Mouse (Mus musculus): ENCODE data around the gene Mmp19. TPM values are rescaled to one million over a fixed set of nuclear protein-coding genes. Genes with fewer than 3 reads are reported as not detected.
A peak's percentile ranks its signal among the peaks of the same experiment; 100 is the strongest.
"Not testable (repeated sequence)": the region's sequence is repeated elsewhere in the genome, so short reads cannot be mapped to it uniquely, and the experiment has no call there.

Mmp19 gene
- polyA plus RNA-seq, 1 experiment, result 19.8 TPM

DNA sequence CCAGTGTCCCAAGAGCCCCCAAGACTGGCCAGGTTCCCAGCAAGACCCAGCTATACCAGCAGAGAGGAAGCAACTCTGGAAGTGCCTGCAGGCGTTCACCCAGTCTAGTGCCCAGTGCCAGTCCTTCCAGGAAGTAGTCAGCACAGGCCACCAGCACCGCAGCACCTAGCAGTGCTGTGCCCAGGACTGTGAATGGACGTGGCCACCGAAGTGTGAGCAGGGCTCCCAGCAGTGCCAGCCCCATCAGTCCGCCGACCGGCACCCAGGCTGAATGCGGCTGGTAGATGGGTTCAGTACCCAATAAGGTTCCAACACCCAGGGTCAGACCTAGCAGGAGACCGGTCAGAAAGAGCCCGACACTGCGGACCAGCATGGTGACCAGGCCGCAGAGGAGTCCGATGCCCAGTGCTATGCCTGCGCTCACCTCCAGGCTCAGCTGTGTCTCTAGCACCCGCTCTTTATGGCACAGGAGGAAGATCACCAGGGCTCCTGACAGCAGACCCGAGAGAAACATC, 11.3 kb downstream of the Mmp19 start:
- DNase-seq (ENCODE audit: low spot score), result no peak

DNA sequence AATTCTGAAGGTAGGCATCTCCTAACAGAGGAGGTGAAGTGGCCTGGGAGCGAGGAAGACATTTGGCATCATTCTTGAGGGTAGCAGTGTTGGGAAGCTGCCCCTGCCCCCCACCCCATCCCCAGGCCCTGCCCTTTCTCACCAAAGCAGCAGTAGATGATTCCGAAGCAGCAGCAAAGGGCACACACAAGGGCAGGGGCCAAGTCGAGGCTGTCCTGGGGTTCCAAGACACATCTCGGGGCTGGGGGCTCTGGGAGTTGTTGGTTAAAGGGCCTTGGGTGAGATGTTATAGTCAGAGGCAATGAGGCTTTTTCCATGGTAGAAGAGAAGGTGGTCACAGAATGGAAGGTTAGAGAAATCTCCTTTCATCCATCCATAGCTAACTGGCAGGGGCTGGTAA, 12.2 kb downstream of the Mmp19 start:
- no peak for DNase-seq (ENCODE audit: low spot score)

DNA sequence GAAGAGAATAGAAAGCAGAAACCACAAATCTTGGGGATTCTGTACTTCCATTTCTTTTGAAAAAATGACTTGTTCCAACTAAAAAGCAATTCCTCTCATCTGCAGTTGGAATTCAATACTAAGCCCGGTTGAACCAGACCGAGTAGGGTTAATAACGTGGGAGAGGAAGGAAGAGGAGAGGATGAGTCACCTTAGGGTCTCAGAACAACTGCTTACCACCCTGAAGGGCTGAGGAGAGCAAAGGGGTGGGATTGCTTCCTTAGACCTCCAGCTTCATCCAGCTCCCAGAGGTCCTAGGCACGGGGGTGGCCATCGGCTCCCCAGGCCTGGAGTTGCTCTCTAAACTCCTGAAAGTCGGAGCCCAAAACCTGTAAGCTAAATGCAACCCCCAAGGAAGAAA, 12.7 kb downstream of the Mmp19 start:
- DNase-seq (ENCODE audit: low spot score), result no peak

DNA sequence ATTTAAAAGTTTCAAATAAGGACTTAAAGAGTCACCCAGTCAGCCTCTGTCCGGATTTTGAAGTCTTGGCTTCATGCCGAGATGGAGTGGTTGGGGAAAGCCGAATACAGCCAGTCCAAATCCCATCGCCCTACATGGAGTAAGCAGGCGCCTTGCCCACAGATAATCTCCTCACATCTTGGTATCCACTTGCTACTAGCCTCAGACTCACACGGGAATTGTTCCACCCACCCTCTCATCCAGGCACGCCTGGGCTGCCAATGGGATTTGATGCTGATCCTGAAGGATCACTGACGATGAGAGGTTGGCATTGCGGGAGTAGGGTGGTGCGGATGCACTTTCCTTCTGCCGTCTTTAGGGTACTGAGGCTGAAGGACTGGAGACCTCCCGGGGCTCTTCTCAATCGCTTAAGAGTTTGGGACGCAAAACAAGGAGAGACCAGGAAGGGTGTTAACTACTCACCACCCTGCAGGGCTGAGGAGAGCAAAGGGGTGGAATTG, 13.1 kb downstream of the Mmp19 start, which contains the start of gene Dnajc14:
Gene Dnajc14 (plus strand): TSS at position 292 of the 500 bp plus-strand sequence.
- peak; percentile 50 for DNase-seq (ENCODE audit: low spot score)

DNA sequence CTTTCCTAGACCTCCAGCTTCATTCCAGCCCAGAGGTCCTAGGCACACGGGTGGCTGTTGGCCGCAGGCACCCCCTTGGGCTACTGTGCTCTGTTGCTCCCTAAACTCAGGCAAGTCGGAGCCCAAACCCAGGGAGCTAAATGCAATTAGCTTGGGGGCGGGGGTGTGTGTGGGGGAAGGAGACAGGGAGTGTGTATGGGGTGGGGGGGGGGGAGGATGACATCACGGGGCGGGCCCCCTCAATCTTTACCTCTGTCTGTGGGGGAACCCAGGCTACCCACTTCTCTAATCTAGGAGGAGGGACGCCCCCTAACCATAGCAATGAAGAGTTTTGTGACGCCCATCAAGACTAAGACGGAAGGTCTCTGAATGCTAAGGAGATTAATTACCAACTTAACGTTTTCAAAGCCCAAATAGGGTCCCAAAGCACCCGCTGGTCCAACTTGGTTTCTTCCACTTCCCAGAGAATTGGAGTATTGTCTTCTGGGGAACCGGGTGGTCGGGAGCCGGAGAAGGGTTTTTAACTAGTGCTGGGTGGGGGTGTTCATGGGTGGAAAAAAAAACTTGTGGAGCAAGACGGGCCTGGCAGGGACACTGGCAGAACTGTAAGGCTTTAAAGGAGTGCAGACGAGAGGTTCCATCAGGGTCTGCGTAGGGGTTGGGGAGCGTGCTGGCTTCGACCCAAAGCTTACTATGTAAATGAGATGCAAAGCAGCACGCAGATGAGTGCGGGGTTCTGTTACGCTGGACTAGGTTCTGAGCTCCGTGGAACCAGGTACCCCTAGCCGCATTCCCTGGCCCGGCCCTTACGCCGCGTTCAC, 13.8 kb downstream of the Mmp19 start, which contains the start of gene Tmem198b:
Gene Tmem198b (minus strand): TSS at position 100 of the 821 bp plus-strand sequence.
- peak; percentile 35 for DNase-seq (ENCODE audit: low spot score)

DNA sequence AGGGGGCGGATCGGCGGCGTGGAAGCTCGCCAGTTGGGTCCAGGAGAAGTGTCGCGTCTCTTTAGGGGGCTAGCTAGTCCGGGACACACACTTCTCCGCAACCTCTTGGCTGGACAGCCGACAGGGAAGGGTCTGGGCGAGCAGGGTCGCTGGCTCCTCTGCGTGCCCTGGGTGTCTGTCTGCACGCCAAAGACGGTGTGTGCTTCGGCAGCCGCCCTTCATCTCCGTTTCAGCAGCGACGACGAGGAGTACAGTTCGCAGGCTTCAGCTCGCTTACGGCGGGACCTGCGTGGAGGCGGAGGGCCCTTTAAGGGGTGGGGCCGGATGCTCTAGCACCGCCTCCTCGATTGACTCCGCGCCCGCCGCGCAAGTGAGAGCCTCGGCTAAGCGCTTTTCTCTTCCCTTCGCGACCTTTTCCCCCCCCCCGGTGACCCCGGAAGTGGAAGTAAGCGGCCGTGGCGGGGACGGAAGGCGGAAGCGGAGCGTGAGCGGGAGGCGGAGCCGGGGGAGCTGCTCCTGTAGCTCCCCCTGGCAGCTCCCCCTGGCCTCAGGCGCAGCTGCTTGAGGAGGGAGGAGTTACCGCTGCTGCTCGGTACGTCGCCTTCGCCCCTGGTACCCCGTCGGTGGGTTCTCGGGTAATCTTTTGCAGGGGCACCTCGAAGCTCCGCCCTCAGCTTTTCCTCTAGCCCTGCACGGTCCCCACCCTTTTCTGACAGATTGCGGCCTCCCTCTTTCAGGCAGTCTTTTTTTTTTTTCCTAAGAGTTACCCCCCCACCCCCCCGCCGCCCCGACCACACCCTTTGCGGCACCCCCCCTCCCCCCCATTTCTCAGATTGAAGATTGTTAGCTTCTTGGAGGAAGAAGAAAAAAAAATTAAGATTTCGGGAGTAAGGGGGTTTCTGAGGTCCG, 14.6 kb downstream of the Mmp19 start:
- DNase-seq (ENCODE audit: low spot score), result peak; percentile 84

DNA sequence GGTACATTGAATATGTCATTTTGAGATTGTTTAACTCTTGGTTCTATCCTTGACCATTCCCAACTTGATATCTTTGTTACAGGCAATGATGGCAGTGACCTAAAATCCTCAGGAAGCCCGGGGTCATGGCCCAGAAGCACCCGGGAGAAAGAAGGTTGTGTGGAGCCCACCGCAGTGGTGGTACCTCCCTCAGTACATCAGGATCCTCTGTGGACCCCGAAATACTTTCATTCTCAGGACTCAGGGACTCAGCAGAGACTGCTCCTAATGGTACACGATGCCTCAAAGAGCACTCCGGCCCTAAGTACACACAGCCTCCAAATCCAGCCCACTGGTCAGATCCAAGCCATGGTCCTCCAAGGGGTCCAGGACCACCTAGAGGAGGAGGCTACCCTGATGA, 15.4 kb downstream of the Mmp19 start:
- DNase-seq (ENCODE audit: low spot score), result no peak

DNA sequence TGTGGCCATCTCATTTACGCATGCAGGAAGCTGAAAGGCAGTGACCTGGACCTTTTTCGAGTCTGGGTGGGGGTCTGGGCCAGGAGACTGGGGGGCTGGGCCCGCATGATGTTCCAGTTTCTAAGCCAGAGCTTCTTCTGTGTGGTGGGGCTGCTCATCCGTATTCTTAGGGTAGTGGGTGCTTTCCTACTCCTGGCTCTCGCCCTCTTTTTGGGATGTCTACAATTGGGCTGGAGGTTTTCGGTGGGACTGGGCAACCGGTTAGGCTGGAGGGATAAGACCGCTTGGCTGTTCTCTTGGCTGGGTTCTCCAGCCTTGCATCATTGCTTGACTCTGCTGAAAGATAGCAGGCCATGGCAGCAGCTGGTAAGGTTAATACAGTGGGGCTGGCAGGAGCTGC, 16.3 kb downstream of the Mmp19 start:
- no peak for DNase-seq (ENCODE audit: low spot score)

DNA sequence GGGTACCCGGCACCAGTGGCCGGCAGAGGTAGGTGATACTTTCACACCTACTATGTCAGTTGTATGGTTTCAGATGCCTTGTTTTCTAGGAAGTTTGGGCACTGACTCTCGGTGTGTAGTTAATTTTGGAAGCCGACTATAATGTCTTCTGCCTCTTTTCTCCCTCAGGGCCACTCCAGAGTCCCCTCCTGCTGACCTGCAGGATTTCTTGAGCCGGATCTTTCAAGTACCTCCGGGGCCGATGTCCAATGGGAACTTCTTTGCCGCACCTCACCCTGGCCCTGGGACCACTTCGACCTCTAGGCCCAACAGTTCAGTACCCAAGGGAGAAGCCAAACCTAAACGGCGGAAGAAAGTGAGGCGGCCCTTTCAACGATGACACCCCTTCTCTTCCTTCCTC, 26.3 kb downstream of the Mmp19 start, which contains the start of gene Sarnp:
Gene Sarnp (plus strand): TSS at position 301 of the 400 bp plus-strand sequence.
- DNase-seq (ENCODE audit: low spot score), result no peak

DNA sequence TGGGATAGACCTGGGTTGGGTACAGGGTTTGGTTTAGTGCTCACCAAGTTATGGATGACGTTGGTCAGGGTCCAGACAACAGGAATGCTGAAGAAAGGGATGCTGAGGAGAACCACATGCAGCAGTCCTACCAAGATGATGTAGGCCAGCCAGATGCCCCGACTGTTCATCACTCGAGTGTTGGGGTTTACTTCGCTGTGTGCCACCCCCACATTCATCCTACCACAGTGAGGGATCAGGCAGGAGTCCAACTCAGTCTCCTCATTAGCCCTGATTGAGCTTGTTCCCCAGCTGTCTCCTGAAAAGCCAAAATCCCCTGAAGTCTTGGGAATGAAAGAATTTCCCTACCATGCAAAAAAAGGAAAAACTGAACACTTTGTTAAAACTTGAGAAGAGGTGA, 29.5 kb downstream of the Mmp19 start:
- DNase-seq (ENCODE audit: low spot score), result no peak

DNA sequence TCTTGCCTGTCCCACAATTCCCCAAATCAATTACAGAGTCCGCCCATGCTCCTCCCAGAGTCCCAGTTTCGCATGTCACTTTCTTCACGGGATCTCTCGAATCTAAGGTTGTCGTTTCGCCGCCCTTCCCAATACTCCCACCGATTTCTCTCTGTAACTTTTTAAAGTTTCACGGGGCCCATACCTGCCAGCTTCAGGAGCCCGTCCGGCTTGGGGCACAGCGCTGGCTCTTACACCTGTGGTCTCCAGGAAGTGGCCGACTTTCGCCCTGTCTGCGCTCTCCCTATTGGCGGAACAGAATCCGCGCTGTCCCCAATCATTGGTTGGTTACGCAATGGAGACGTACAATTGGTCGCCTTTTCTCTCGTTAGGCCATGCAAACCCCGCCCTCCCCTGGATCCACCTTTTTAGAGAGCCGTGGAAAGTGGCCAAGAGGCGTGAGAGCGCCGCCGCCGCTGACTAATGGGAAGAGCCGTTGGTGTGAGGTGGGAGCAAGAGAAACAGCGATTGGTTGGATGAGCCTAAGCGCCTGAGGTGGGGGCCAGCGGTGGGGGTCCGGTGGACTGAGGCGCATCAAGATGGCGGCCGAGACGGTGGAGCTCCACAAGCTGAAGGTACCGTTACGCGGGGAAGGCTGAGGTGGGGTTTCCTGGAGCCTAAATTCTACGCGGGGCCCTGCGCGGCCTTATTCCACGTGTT, 30.8 kb downstream of the Mmp19 start, which contains the start of gene Ormdl2:
Gene Ormdl2 (minus strand): TSS at position 288 of the 699 bp plus-strand sequence.
- peak; percentile 94 for DNase-seq (ENCODE audit: low spot score)

DNA sequence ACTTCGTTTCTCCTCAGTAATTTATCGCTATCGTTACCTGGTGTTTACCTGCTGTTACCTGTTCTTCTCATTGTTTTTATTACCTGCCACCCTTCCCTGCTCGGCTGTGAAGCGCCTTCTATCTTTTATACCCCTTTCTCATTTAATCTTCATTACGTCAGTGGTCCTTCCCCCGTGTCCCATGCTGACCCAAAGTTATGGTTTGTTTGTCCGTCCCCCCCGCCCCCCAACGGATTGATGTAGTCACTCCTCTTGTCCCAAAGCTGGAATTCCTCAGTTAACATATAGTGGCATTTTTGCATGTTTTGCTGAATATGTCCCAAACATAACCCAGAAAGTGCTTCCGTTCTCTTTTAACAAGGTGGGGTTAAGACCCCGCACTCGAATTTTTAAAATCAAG, 31.4 kb downstream of the Mmp19 start:
- DNase-seq (ENCODE audit: low spot score), result no peak

DNA sequence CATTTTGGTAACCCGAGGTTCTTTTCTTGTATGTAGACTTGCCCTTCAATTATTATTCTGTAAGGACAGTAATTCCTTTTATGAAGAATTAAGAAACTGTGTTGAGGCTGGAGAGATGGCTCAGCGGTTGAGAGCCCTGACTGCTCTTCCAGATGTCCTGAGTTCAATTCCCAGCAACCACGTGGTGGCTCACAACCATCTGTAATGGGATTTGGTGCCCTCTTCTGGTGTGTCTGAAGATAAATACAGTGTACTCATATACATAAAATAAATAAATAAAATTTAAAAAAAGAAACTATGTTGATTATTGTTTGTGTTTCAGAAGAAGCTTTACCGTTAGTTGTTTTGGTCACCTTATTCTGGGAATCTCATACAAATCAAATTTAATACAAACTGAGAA, 32.4 kb downstream of the Mmp19 start:
- not testable (repeated sequence) for DNase-seq (ENCODE audit: low spot score)

DNA sequence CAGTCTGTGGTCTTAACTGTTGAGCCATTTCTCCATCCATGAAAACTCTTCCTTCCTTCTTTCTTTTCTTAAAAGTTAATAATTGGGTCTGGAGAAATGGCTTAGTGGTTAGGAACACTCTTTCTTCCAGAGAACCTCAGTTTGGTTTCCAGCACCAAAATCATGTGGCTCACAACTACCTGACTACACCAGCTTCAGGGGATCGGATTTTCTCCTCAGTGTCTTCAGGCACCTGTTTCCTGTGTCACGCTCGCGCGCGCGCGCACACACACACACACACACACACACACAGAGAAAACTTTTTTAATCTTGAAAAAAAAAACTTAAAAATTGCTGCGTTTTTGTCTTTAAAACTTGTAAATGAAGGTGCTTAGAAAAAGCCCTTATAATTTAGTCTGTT, 33.1 kb downstream of the Mmp19 start:
- no peak for DNase-seq (ENCODE audit: low spot score)

DNA sequence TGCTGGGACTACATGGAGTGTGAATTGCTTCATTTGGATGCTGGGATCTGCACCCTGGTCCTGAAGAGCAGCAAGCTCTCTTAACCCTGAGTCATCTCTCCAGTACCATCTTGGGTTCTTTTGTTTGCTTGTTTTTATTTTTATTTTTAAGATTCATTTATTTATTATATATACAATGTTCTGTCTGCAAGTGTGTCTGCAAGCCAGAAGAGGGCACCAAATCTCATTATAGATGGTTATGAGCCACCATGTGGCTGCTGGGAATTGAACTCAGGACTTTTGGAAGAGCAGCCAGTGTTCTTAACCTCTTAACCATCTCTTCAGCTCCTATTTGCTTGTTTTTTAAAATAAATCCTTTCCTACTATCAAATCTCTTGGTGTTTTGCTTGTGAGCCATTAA, 46.7 kb downstream of the Mmp19 start:
- no peak for DNase-seq (ENCODE audit: low spot score)

DNA sequence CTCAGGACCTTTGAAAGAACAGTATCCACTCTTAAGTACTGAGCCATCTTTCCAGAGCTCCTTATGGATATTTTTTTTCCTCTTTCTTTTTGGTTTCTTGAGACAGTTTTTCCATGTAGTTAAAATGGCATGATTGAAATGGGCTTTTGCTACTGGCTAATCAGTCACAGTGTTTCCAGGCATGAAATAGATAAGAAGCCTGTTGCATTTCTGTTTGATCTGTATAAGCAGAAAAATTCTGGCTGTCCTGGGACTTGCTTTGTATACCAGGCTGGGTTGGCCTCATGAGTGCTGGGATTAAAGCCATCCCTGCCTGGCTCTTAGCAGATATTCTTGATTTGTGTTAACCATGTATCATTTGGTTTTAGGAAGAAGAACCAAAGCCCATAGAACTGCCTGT, 48.7 kb downstream of the Mmp19 start:
- no peak for DNase-seq (ENCODE audit: low spot score)

DNA sequence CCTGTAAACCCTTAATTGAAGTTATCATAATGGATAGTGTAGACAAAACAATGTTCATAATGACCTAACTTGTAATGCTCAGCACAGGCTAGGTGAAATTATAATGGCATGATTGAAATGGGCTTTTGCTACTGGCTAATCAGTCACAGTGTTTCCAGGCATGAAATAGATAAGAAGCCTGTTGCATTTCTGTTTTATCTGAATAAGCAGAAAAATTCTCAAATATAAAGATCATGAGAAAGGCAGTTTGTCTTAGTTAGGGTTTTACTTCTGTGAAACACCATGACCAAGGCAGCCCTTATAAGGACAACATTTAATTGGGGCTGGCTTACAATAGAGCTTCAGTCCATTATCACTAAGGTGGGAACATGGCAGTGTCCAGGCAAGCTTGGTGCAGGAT, 49.9 kb downstream of the Mmp19 start:
- no peak for DNase-seq (ENCODE audit: low spot score)

DNA sequence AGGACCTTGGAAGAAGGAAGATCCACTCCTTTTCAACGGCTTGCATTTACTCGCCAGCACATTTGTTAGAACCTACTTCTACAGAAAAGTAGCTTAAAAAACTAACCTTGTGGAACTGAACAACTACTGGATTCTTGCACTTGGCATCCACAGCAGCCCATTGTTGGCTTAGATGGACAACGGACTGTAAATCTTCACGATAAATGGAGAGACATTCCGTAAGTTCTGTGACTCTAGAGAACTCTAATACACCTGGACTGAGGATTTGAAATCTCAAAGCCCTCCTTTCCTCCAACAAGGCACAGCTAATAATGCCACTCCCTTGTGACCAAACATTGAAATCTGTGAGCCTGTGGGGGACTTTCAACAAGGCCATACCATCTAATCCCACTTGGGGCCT, 52.5 kb downstream of the Mmp19 start:
- DNase-seq (ENCODE audit: low spot score), result no peak

DNA sequence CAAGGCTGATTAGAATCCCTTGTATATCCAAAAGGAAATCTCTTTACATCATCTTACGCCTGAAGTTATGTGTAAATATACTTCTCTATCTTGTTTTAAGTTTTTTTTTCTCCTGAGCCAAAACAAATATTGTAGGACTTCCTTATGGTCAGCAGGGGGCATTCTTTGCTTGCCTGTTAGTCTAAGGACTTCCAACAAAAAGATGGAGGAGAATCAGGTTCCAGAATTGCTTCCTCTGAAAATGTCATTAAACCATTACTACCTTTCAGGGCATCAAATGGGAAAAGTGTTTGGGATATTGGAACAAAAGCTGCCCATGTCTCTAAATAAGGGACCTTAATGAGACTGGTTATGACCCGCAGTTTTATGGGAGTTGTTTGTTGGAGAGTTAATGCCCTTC, 54.8 kb downstream of the Mmp19 start:
- DNase-seq (ENCODE audit: low spot score), result no peak

DNA sequence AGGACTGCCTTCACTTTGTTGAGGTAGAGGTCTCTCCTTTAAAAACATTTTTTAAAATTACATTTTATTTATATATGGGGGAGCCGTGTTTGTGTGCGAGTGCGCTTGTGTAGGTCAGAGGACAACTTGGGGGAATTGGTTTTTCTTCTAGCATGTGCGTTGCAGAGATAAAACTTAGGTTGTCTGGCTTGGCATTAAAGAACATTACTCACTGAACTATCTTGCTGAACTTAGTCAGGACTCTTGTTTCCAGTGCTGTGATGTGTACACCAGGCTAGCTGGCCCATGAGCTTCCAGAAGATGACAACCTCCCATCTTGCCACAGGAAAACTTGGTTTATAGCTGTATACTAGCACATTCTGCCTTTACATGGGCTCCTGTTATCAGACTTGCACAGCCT, 56.0 kb downstream of the Mmp19 start:
- no peak for DNase-seq (ENCODE audit: low spot score)

DNA sequence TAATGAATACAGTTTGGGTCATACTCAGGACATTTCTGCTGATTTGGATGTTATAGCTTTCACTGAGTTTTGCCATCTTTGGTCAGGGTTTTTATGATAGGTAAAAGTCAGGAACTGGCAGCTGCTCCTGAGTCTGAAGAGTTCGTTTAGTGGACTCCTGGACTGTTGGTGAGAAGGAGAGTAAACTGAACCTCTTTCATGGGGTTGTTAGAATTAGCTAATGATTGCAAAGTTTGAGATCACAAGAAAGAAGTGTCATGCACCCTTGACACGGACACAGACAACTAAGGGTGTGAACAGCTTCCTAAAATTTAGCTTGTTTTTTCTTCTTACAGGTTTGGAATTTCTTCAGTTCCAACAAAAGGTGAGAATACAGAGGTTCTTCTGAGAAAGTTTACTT, 57.7 kb downstream of the Mmp19 start:
- no peak for DNase-seq (ENCODE audit: low spot score)

DNA sequence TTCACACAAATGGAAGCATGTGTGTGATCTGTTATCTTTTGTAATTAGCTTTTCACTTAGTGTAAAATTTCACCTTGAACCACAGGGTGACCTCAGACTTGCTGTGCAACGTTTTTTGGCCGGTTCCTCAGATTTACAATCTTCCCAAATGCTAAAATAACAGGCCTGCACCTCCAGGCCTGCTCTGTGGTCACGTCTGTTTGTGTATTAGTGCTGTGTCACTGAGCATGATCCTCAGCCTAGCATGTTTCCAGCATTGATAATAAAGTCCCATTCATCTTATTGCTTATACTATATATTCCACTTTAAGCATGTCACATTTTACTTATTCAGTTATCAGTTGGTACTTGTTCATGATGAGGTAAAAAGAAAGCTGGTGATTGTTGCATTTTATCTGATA, 59.6 kb downstream of the Mmp19 start:
- DNase-seq (ENCODE audit: low spot score), result no peak
